Comparison of ENCODE assay signal across 14 mouse cellular contexts in the genomic region with DNA sequence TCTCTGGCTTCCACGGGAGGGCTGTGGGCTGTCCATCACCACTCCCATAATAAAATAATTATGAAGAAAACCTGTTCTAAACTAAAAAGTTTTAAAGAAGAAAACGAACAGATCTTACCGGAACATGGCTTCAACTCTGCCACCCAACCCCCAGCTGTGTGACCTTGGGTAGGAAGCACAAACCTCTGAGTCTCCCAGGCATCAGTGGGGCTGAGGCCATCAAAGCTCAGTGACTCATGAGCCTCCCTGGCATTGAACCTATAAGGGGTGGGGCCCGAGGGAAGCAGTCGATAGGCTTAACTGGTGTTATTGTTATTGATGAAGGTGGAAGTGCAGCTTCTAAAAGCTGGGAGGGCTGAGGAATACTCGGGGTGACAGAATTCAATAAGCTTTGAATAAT.
"Had no signal": no experiment of that assay in that cellular context is flagged by ENCODE, and none has a peak within 500 bp of the region (broad histone marks: within the 10 kb centered on the region; RNA-seq: fewer than 3 reads in every experiment).

No protein-coding gene starts in this region.

- H3K4me1 ChIP-seq: liver, embryonic 13.5 days; lung, embryonic 15.5 days; neural tube, embryonic 15.5 days had no signal

- ATAC-seq: liver, postnatal 0 days; midbrain, embryonic 13.5 days had no signal

- H3K4me3 ChIP-seq: layer of hippocampus, adult 2 months; limb, embryonic 12.5 days; liver, embryonic 13.5 days; lung, embryonic 15.5 days; megakaryocyte, embryonic 14.5 days; midbrain, embryonic 13.5 days; neural tube, embryonic 15.5 days had no signal

- H3K27me3 ChIP-seq: liver, embryonic 13.5 days; lung, embryonic 15.5 days had no signal

- H3K36me3 ChIP-seq: limb, embryonic 12.5 days; liver, embryonic 13.5 days; lung, embryonic 15.5 days; midbrain, embryonic 13.5 days; neural tube, embryonic 15.5 days had no signal

- DNase-seq: liver; liver, embryonic 13.5 days; liver, postnatal 0 days; lung, postnatal 14 days; retina, postnatal 1 day; thymus, postnatal 36 days had no signal

- H3K27ac ChIP-seq: kidney, postnatal 0 days; layer of hippocampus, adult 2 months; limb, embryonic 12.5 days; liver, embryonic 13.5 days; lung, embryonic 15.5 days; macrophage; midbrain, embryonic 13.5 days; neural tube, embryonic 15.5 days had no signal

- H3K9me3 ChIP-seq: liver, embryonic 13.5 days had no signal
